Mouse (Mus musculus): Measurements from ENCODE around the gene Slc25a45.

GRCm38 (mm10) chr19:5892735-5893134 is 15.1 kb downstream of the Slc25a45 start:
- TF ChIP-seq POLR2A (IDR thresholded peaks at IDR 0.05; ENCODE audit: control insufficient read depth, extremely low read depth, insufficient read depth, low read length, poor library complexity) (no peak), CTCF (IDR thresholded peaks at IDR 0.05; ENCODE audit: borderline replicate concordance, control insufficient read depth, extremely low read depth, insufficient read depth, low read length, poor library complexity) (no peak)

Measured in thymus, adult 2 months (tissue).